Mouse (Mus musculus) gonadal fat pad, adult 2 months (tissue): Measurements from ENCODE around the gene Ttc13. TPM values are rescaled to one million over a fixed set of nuclear protein-coding genes. Genes with fewer than 3 reads are reported as not detected.

Experiments used
- DNase-seq: peaks from one replicate; pipeline ENCODE4 v3.0.0-alpha.2; 2012; ENCODE audit warnings: low read depth
- polyA plus RNA-seq: library from polyadenylated mRNA; depleted of rRNA; stranded (reverse); fragments of >200 nt; gene quantifications from 2 replicates; pipeline ENCODE4 v1.2.3, GENCODE M21; 2012; rRNA removed

Ttc13 gene
- polyA plus RNA-seq, 1 experiment: 25.1 TPM

- no peak for DNase-seq
These were observed 68.0 kb downstream of the Ttc13 start for GRCm38 (mm10) chr8:124653568-124654475.

- no peak for DNase-seq
These were observed 69.2 kb downstream of the Ttc13 start for GRCm38 (mm10) chr8:124652546-124652945.

GRCm38 (mm10) chr8:124651776-124652175, 70.0 kb downstream of the Ttc13 start:
- no peak for DNase-seq

GRCm38 (mm10) chr8:124648311-124648710, 73.5 kb downstream of the Ttc13 start:
- no peak for DNase-seq

GRCm38 (mm10) chr8:124643540-124644339, 78.0 kb downstream of the Ttc13 start:
- DNase-seq: no peak

- DNase-seq: no peak
These were observed 80.2 kb downstream of the Ttc13 start for GRCm38 (mm10) chr8:124641599-124641998.

- DNase-seq: no peak
These were observed 86.6 kb downstream of the Ttc13 start for GRCm38 (mm10) chr8:124635247-124635502.

- no peak for DNase-seq
These were observed 87.2 kb downstream of the Ttc13 start for GRCm38 (mm10) chr8:124634411-124635246.

GRCm38 (mm10) chr8:124633001-124633703, 88.6 kb downstream of the Ttc13 start:
- DNase-seq: no peak

- no peak for DNase-seq
These were observed 89.8 kb downstream of the Ttc13 start for GRCm38 (mm10) chr8:124631966-124632365.

- no peak for DNase-seq
These were observed 90.9 kb downstream of the Ttc13 start for GRCm38 (mm10) chr8:124630891-124631290.

GRCm38 (mm10) chr8:124630489-124630888, 91.3 kb downstream of the Ttc13 start:
- no peak for DNase-seq

- DNase-seq: no peak
These were observed 95.5 kb downstream of the Ttc13 start for GRCm38 (mm10) chr8:124626251-124626650.

Other genes starting within 250 kb of the Ttc13 start
- gene Cog2, start 201.2 kb downstream of the Ttc13 start, polyA plus RNA-seq: 24.3 and 27.6 TPM in 2 replicates
- gene Agt, start 152.3 kb downstream of the Ttc13 start, polyA plus RNA-seq: 180 and 247 TPM in 2 replicates
- gene Capn9, start 145.9 kb downstream of the Ttc13 start, polyA plus RNA-seq: 0.22 and 0.34 TPM in 2 replicates
- gene 2310022B05Rik, start 58.6 kb downstream of the Ttc13 start, polyA plus RNA-seq: 25.8 and 32.1 TPM in 2 replicates
- 13.3 and 18.3 TPM in 2 replicates for gene Arv1, start 156 bp upstream of the Ttc13 start, polyA plus RNA-seq
- gene Fam89a, start 29.8 kb upstream of the Ttc13 start, polyA plus RNA-seq: 5.9 and 7.8 TPM in 2 replicates
- 4.3 and 5.4 TPM in 2 replicates for gene Trim67, start 71.1 kb upstream of the Ttc13 start, polyA plus RNA-seq
- gene Gnpat, start 141.1 kb upstream of the Ttc13 start, polyA plus RNA-seq: 106 and 129 TPM in 2 replicates
- gene 2810004N23Rik, start 141.1 kb upstream of the Ttc13 start, polyA plus RNA-seq: 10.1 and 10.5 TPM in 2 replicates
- gene Exoc8, start 175.7 kb upstream of the Ttc13 start, polyA plus RNA-seq: 8.7 and 12.4 TPM in 2 replicates
- 14.8 and 16.2 TPM in 2 replicates for gene Sprtn, start 175.9 kb upstream of the Ttc13 start, polyA plus RNA-seq
- gene Egln1, start 227.3 kb upstream of the Ttc13 start, polyA plus RNA-seq: 29.5 TPM in 2 replicates